Mouse (Mus musculus): Measurements from ENCODE around the gene Ccnyl1.

- TF ChIP-seq CTCF (IDR thresholded peaks at IDR 0.05; ENCODE audit: low read depth) (no peak), EP300 (optimal IDR thresholded peaks at IDR 0.05) (no peak)
Observed at GRCm38 (mm10) chr1:64690213-64691013, at the start of gene Ccnyl1.

All from stomach, postnatal 0 days (tissue).